Mouse (Mus musculus): ENCODE results near the gene Frrs1.

Gene Frrs1

DNA sequence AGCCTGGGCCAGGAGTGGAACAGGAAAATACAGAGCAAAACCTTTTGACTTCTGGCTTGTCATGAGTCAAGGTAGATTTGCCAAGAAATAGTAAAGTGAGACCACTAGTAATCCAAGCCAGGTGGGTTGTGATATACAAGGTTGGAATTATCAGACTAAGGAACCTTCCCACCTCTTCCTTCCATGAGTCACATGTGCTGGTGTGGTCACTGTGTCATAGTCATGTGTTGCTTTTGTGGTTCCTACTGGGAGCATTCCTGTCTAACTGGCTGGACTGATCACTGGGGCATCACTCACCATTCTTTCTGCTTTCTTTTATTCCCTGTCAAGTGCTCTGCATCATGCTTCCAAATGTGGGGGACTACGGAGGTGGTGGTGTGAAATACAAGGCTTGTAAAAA, 11.2 kb upstream of the Frrs1 start:
- DNase-seq (ENCODE audit: low spot score in 2 of 2), result no peak

DNA sequence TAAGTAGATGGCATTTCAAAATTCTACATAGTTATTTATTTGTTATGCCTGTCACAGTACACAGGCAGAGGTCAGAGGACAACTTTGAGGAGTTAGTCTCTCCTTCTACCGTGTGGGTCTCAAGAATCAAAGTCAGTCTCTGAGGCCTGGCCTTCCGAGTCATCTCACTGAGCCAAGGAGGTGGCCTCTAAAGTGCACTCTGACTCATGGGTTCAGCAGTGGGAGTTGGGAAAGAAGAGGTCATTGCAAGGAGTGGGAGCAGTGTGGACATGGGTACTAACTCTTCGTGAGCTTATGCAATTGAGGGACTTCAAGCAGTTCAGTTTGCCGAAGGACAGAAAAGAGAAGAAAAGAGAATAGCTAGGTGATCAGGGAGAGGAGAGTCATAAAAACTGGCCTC, 10.3 kb upstream of the Frrs1 start:
- DNase-seq (ENCODE audit: low spot score in 2 of 2), result no peak

DNA sequence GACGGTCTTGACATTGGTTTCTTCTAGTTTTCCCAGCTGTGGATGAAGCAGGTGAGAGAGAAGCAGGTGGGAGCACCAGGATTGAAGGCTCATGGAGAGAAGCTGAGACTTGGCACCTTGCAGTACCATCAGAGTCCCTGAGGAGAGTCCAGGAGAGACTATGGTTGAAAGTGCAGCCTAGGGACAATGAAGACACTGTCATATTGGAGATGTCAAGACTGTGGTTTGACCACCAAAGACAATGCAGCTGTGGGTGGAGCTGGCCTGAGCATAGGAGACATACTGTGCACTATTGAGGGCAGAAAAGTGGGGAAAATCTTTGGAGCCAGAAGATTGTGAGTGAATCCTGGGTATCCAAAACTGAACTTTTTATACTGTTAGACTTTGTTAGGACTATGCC, 8.9 kb upstream of the Frrs1 start:
- DNase-seq (ENCODE audit: low spot score in 2 of 2), result no peak

- no peak for DNase-seq (ENCODE audit: low spot score in 2 of 2)
These were observed 6.8 kb upstream of the Frrs1 start for GRCm38 (mm10) chr3:116852421-116852820.

DNA sequence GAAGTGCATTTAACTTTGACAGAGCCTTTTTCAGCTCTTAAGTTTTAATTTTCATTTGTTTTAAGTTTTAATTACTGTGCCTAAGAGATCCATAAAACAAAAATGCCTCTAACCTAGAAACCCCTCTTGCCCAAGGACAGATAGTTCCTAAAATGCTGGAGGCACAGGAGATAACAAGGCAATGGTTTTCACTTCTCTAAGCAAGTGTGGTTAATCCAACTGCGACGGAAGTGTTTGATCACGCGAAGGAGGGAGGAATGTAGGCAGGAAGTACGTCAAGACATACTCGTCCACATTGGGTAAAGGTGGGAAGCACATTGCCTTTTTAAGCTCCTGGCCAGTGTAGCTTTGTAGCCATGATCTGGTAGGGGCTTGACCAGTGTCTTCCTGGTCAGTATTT, 1.7 kb upstream of the Frrs1 start:
- DNase-seq (ENCODE audit: low spot score in 2 of 2), result no peak

GRCm38 (mm10) chr3:116859752-116860151, 488 bp downstream of the Frrs1 start:
- DNase-seq (ENCODE audit: low spot score in 2 of 2), result no peak

DNA sequence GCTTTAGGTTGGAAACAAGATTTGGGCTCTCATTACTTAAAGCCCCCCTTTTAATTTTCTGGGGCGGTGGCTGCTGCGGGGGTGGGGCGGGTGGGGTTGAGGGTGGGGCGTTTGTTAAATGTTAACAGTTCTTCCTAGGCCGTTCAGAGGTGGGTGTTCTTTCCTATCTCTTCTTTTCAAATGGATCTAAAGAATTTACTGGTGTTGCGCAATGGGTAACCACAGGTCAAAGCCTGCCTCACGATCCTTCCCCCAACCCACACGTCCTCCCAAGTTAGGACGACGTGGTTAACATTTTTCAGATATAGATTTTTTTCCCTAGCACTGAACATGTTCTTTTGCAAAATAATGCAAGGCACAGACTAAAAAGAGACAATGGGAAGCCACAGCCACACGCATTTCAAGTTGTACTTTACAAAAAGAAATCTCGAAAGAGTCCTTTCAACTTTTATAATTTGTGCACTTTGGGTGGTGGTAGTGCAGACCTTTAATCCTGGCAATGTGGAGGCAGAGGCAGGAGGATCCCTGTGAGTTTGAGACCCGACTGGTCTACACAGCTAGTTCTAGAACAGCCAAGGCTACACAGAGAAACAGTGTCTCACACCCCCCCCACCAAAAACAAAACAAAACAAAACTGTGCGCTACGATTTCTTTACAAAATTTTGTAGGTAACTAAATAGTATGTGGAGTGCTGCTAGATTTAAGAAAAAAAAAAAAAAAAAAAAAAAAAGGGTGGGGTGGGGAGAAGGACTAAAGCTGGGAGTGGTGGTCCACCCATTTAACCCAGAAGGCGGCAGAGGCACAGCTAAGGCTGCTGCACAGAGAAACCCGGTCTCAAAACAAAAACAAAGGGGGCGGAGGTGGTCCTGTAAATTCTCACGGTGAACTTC, 1.3 kb downstream of the Frrs1 start:
- no peak for DNase-seq (ENCODE audit: low spot score in 2 of 2)

DNA sequence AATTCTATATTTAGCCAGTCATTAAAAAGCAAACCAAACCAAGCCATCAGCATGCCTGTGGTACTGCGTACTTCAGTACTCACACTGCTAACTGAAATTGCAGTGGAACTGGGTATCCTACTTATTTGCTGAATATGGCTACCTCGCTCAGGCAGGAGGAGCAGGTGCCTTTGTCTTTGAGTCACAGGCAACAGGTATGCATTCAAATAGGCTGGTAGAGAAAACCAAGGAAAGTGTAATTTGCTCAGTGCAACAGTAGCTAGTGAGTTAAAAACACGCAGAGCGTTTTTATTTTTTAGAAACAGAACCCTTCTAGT, 1.9 kb downstream of the Frrs1 start:
- no peak for DNase-seq (ENCODE audit: low spot score in 2 of 2)

- peak; percentile 12 to 32 for DNase-seq (ENCODE audit: low spot score in 2 of 2)
These were observed 2.3 kb downstream of the Frrs1 start for GRCm38 (mm10) chr3:116861540-116862067.

GRCm38 (mm10) chr3:116862621-116863020, 3.4 kb downstream of the Frrs1 start:
- no peak for DNase-seq (ENCODE audit: low spot score in 2 of 2)

- DNase-seq (ENCODE audit: low spot score in 2 of 2), result no peak
These were observed 5.2 kb downstream of the Frrs1 start for GRCm38 (mm10) chr3:116864421-116864820.

GRCm38 (mm10) chr3:116865199-116865636, 6.0 kb downstream of the Frrs1 start:
- DNase-seq (ENCODE audit: low spot score in 2 of 2), result no peak

- no peak for DNase-seq (ENCODE audit: low spot score in 2 of 2)
These were observed 11.1 kb downstream of the Frrs1 start for GRCm38 (mm10) chr3:116870372-116870771.

GRCm38 (mm10) chr3:116882221-116882960, 23.1 kb downstream of the Frrs1 start:
- DNase-seq (ENCODE audit: low spot score in 2 of 2), result no peak

GRCm38 (mm10) chr3:116884941-116885340, 25.7 kb downstream of the Frrs1 start:
- no peak for DNase-seq (ENCODE audit: low spot score in 2 of 2)

DNA sequence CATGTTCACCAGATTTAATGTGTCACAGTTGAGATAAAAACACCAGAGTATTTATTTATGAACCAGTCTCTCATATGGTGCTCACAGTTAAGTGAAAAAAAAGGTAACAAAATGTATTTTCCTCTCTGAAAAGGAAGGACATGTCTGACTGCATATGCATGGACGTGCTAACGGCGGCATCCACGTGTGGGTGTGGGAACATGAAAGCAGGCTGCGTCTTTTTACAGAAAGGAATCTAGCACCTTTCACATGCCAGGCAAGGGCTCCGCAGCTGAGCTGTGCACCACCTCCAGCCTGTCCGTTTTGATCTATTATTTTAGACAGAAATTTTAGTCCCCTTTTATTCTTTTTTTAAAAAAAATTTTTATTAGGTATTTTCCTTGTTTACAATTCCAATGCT, 30.1 kb downstream of the Frrs1 start:
- no peak for DNase-seq (ENCODE audit: low spot score in 2 of 2)

- no peak for DNase-seq (ENCODE audit: low spot score in 2 of 2)
These were observed 31.3 kb downstream of the Frrs1 start for GRCm38 (mm10) chr3:116890576-116890975.

DNA sequence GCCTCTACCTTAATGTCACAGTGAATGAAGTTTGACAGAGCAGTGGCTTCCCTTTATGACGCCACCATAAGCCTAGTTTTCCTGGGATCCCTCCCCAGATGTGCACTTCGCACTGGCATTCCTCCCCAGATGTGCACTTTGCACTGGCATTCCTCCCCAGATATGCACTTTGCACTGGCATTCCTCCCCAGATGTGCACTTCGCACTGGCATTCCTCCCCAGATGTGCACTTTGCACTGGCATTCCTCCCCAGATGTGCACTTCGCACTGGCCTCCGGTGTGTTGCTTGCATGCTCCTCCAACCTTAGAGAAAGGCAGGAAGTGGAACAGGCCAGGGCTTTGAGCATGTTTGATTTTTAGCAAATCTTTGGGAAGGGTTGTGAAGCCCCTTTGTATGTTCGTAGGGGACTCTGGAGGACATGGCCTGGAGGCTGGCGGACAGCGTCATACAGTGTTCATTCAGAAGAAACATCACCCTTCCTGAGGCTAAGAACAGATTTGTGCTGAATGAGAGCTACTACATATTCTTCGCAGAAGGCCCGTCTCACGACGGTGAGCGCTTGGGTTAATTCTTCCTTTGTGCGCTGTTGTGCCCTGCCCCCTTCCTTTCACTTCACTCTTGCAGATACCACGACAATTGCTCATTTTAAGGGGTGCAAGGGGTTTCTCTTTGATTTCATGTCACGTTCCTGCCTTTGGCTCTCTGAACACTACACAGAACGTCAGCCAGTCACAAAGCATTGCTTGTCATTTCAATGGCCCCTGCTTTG, 32.4 kb downstream of the Frrs1 start:
- DNase-seq (ENCODE audit: low spot score in 2 of 2), result no peak

GRCm38 (mm10) chr3:116892206-116892563, 32.9 kb downstream of the Frrs1 start:
- DNase-seq (ENCODE audit: low spot score in 2 of 2), result no peak

DNA sequence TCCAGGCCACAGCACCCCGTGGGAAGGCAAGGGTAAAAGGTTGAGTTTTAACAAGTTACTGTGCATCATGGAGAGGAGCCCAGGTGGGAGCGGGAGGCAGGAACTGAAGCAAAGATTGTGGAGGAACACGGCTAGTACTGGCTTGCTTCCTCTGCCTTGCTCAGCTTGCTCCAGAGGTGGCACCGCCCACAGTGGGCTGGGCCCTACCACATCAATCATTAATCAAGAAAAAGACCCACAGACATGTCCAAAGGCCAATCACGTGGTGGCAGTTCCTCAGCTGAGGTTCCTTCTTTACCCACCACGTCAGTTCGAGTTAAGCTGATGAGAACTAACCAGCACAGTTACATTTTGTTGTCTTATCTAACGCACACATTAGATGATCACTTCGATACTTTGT, 33.6 kb downstream of the Frrs1 start:
- DNase-seq (ENCODE audit: low spot score in 2 of 2), result no peak

GRCm38 (mm10) chr3:116904158-116904557, 44.9 kb downstream of the Frrs1 start:
- peak; percentile 74 to 81 for DNase-seq (ENCODE audit: low spot score in 2 of 2)

DNA sequence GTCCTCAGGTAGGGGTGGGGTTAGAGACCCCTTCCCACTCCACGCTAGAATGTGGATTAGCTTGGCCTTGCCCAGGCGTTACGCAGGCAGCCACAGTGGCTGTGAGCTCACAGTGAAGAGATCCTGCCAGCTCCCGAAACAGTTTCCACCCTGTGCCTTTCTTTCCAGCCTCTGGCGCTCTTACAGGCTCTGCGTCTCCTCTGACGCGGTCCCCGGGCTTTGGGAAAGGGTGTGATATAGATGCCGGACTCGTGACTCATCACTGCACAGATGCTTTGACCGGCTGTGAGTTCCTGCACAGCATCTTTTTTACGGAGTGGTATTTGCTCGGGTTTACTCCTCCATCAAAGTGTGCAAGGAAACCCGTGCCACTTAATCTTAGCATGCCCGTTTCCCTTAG, 46.6 kb downstream of the Frrs1 start:
- peak; percentile 27 to 42 for DNase-seq (ENCODE audit: low spot score in 2 of 2)
